Mouse (Mus musculus): ENCODE measurements around the gene Ulk2.
"Not testable (repeated sequence)": the region's sequence is repeated elsewhere in the genome, so short reads cannot be mapped to it uniquely, and the experiment has no call there.

Gene Ulk2

GRCm38 (mm10) chr11:61854988-61855411 is at the start of gene Ulk2:
Ulk2 (minus strand) TSS chr11:61855073.
- peak; percentile 90 for DNase-seq (ENCODE audit: low spot score)

GRCm38 (mm10) chr11:61882183-61882582 is 27.3 kb upstream of the Ulk2 start:
- no peak for DNase-seq (ENCODE audit: low spot score)

- no peak for DNase-seq (ENCODE audit: low spot score)
These were observed 25.0 kb upstream of the Ulk2 start for GRCm38 (mm10) chr11:61879921-61880320.

- DNase-seq (ENCODE audit: low spot score) = no peak
These were observed 17.0 kb upstream of the Ulk2 start for GRCm38 (mm10) chr11:61871881-61872280.

GRCm38 (mm10) chr11:61866856-61867255 is 12.0 kb upstream of the Ulk2 start:
- no peak for DNase-seq (ENCODE audit: low spot score)

- no peak for DNase-seq (ENCODE audit: low spot score)
These were observed 7.1 kb upstream of the Ulk2 start for GRCm38 (mm10) chr11:61861781-61862547.

GRCm38 (mm10) chr11:61859316-61859715 is 4.4 kb upstream of the Ulk2 start:
- DNase-seq (ENCODE audit: low spot score) = no peak

- DNase-seq (ENCODE audit: low spot score) = no peak
These were observed 666 bp upstream of the Ulk2 start for GRCm38 (mm10) chr11:61855539-61855938.

GRCm38 (mm10) chr11:61854211-61854987 is 474 bp downstream of the Ulk2 start:
- DNase-seq (ENCODE audit: low spot score) = peak; percentile 89

GRCm38 (mm10) chr11:61853659-61854058 is 1.2 kb downstream of the Ulk2 start:
- no peak for DNase-seq (ENCODE audit: low spot score)

- DNase-seq (ENCODE audit: low spot score) = no peak
These were observed 2.0 kb downstream of the Ulk2 start for GRCm38 (mm10) chr11:61852916-61853315.

GRCm38 (mm10) chr11:61851195-61851594 is 3.7 kb downstream of the Ulk2 start:
- DNase-seq (ENCODE audit: low spot score) = no peak

GRCm38 (mm10) chr11:61840663-61841062 is 14.2 kb downstream of the Ulk2 start:
- not testable (repeated sequence) for DNase-seq (ENCODE audit: low spot score)

- no peak for DNase-seq (ENCODE audit: low spot score)
These were observed 14.9 kb downstream of the Ulk2 start for GRCm38 (mm10) chr11:61839940-61840339.

- DNase-seq (ENCODE audit: low spot score) = no peak
These were observed 15.7 kb downstream of the Ulk2 start for GRCm38 (mm10) chr11:61839182-61839581.

GRCm38 (mm10) chr11:61809793-61810192 is 45.1 kb downstream of the Ulk2 start:
- DNase-seq (ENCODE audit: low spot score) = no peak

- no peak for DNase-seq (ENCODE audit: low spot score)
These were observed 46.2 kb downstream of the Ulk2 start for GRCm38 (mm10) chr11:61808551-61809117.

GRCm38 (mm10) chr11:61793441-61793840 is 61.4 kb downstream of the Ulk2 start:
- no peak for DNase-seq (ENCODE audit: low spot score)

- no peak for DNase-seq (ENCODE audit: low spot score)
These were observed 66.3 kb downstream of the Ulk2 start for GRCm38 (mm10) chr11:61788550-61788949.

- not testable (repeated sequence) for DNase-seq (ENCODE audit: low spot score)
These were observed 72.3 kb downstream of the Ulk2 start for GRCm38 (mm10) chr11:61782526-61782925.

GRCm38 (mm10) chr11:61774551-61775149 is 80.2 kb downstream of the Ulk2 start:
- DNase-seq (ENCODE audit: low spot score) = no peak

All from yolk sac, embryonic 10.5 days (tissue).